Comparison of ENCODE assay signal across 9 mouse cellular contexts in genomic region chr5:64805131-64805872, GRCm38 (mm10). TPM values are rescaled to one million over a fixed set of nuclear protein-coding genes. Genes with fewer than 3 reads are reported as not detected.
DNase-seq lines count a peak whose midpoint lies in the region; ATAC-seq and TF ChIP-seq lines count a peak whose summit lies in the region.
"Had no signal": no experiment of that assay in that cellular context is flagged by ENCODE, and none has a peak within 500 bp of the region (broad histone marks: within the 10 kb centered on the region; RNA-seq: fewer than 3 reads in every experiment).

No protein-coding gene starts in this region.

- peaks cover 62% of the 10 kb centered on the region for H3K4me1 ChIP-seq in heart, embryonic 13.5 days
- H3K4me1 ChIP-seq in G1E (ENCODE audit: insufficient read depth, low read depth, low read length), result peaks cover 73% of the 10 kb centered on the region
- peaks cover 48% of the 10 kb centered on the region for H3K4me1 ChIP-seq in heart, embryonic 16.5 days (ENCODE audit: control insufficient read depth, insufficient read depth, low read length)
- H3K4me1 ChIP-seq in midbrain, embryonic 11.5 days (ENCODE audit: control insufficient read depth, insufficient read depth, low read length), result peaks cover 30% of the 10 kb centered on the region

- H3K27me3 ChIP-seq in heart, embryonic 13.5 days (replicated peaks), result no peaks in the 10 kb centered on the region
- no peaks in the 10 kb centered on the region for H3K27me3 ChIP-seq in G1E (ENCODE audit: insufficient read depth, low read length)
- no peaks in the 10 kb centered on the region for H3K27me3 ChIP-seq in heart, embryonic 16.5 days (ENCODE audit: control insufficient read depth, insufficient read depth, low read length)
- H3K27me3 ChIP-seq in midbrain, embryonic 11.5 days (ENCODE audit: control insufficient read depth, insufficient read depth, low read length), result no peaks in the 10 kb centered on the region
- H3K27me3 ChIP-seq: Patski had no signal

- DNase-seq in heart, adult 9 months (ENCODE audit: low spot score in 2 of 2), result no peak
- DNase-seq in G1E (ENCODE audit: low spot score), result no peak
- DNase-seq in midbrain, embryonic 11.5 days (ENCODE audit: low spot score, missing footprints), result peak; percentile 90
- DNase-seq in layer of hippocampus, adult 9-10 months (ENCODE audit: low spot score), result no peak
- no peak for DNase-seq in layer of hippocampus, adult 8-10 months (ENCODE audit: low spot score in 2 of 2)
- DNase-seq in right cerebral cortex, postnatal 4 days, result no peak

- H3K36me3 ChIP-seq in heart, embryonic 13.5 days, result peaks cover 15% of the 10 kb centered on the region
- H3K36me3 ChIP-seq in G1E (replicated peaks), result peaks cover 26% of the 10 kb centered on the region
- no peaks in the 10 kb centered on the region for H3K36me3 ChIP-seq in heart, embryonic 16.5 days (ENCODE audit: control insufficient read depth, insufficient read depth)
- H3K36me3 ChIP-seq in midbrain, embryonic 11.5 days (ENCODE audit: control insufficient read depth, insufficient read depth, low read length), result no peaks in the 10 kb centered on the region

- H3K4me2 ChIP-seq in heart, embryonic 13.5 days, result peak overlapping the region; percentile 89
- H3K4me2 ChIP-seq in heart, embryonic 16.5 days (ENCODE audit: low read depth, low read length), result peak overlapping the region; percentile 77
- peak overlapping the region; percentile 54 for H3K4me2 ChIP-seq in midbrain, embryonic 11.5 days

- WGBS in heart, embryonic 13.5 days, result 9% methylated on average over 7 of the region's 7 CpGs
- 12% methylated on average over 7 of the region's 7 CpGs for WGBS in heart, embryonic 16.5 days
- 3% methylated on average over 7 of the region's 7 CpGs for whole genome bisulfite sequencing in midbrain, embryonic 11.5 days

- no peak for TF ChIP-seq CTCF in G1E (IDR thresholded peaks at IDR 0.05; ENCODE audit: low read depth, low read length)

- H3K27ac ChIP-seq in heart, embryonic 13.5 days (replicated peaks), result peak overlapping the region; percentile 97
- H3K27ac ChIP-seq in heart, embryonic 16.5 days (ENCODE audit: low read length), result peak overlapping the region; percentile 91
- H3K27ac ChIP-seq in midbrain, embryonic 11.5 days (ENCODE audit: low read depth, low read length), result peak overlapping the region; percentile 87

- H3K9me3 ChIP-seq in heart, embryonic 13.5 days, result no peaks in the 10 kb centered on the region
- no peaks in the 10 kb centered on the region for H3K9me3 ChIP-seq in G1E (replicated peaks)
- H3K9me3 ChIP-seq in heart, embryonic 16.5 days (replicated peaks; ENCODE audit: control insufficient read depth, low read length), result no peaks in the 10 kb centered on the region
- no peaks in the 10 kb centered on the region for H3K9me3 ChIP-seq in midbrain, embryonic 11.5 days (ENCODE audit: control insufficient read depth, low read length)

- H3K4me3 ChIP-seq in heart, embryonic 13.5 days, result peak overlapping the region; percentile 80
- peak overlapping the region; percentile 88 for H3K4me3 ChIP-seq in G1E (ENCODE audit: low read depth, low read length)
- H3K4me3 ChIP-seq in heart, embryonic 16.5 days (ENCODE audit: low read length), result peak overlapping the region; percentile 57
- H3K4me3 ChIP-seq in midbrain, embryonic 11.5 days (ENCODE audit: low read depth, low read length), result peak overlapping the region; percentile 91

- peak overlapping the region; percentile 88 for H3K9ac ChIP-seq in heart, embryonic 13.5 days
- peak overlapping the region; percentile 72 for H3K9ac ChIP-seq in heart, embryonic 16.5 days (ENCODE audit: low read length)
- H3K9ac ChIP-seq in midbrain, embryonic 11.5 days (ENCODE audit: low read length), result peak overlapping the region; percentile 75

- ATAC-seq in heart, embryonic 13.5 days (ENCODE audit: extremely low read depth, insufficient number of reproducible peaks, low FRiP score, low TSS enrichment), result no peak
- no peak for ATAC-seq in G1E (ENCODE audit: extremely low read depth, insufficient number of reproducible peaks, low FRiP score, poor library complexity, severe bottlenecking)
- no peak for ATAC-seq in heart, embryonic 16.5 days (replicated peaks; ENCODE audit: extremely low read depth, insufficient read depth, low FRiP score)
- ATAC-seq in midbrain, embryonic 11.5 days (ENCODE audit: low FRiP score), result no peak

RNA-seq across cellular contexts. Expression of gene Klf3, which starts 2.1 kb away (rescaled TPM):
- polyA plus RNA-seq in heart, embryonic 13.5 days (2015; fragmentation: Nextera tagmentation; extraction: Ambion mirVana), result 49.8 TPM in 2 replicates
- total RNA-seq in G1E (2014; fragmentation: Nextera tagmentation), result 92.6 and 147 TPM in 2 replicates
- 20.1 and 21.1 TPM in 2 replicates for total RNA-seq in G1E (2017)
- polyA plus RNA-seq in G1E (2012), result 170 and 238 TPM in 2 replicates
- 41.2 and 41.9 TPM in 2 replicates for polyA plus RNA-seq in heart, embryonic 16.5 days (2015; fragmentation: Nextera tagmentation; extraction: Ambion mirVana)
- polyA plus RNA-seq in midbrain, embryonic 11.5 days (2014; fragmentation: Nextera tagmentation; extraction: Ambion mirVana), result 34.8 and 37.7 TPM in 2 replicates
- total RNA-seq in layer of hippocampus, adult 8-10 months (2022), result 10 to 100 TPM; 50.8 to 60.7 (median 54.0) TPM
